Mouse (Mus musculus): ENCODE results near the gene Ccdc188.
A peak's percentile ranks its signal among the peaks of the same experiment; 100 is the strongest.

Gene Ccdc188

DNA sequence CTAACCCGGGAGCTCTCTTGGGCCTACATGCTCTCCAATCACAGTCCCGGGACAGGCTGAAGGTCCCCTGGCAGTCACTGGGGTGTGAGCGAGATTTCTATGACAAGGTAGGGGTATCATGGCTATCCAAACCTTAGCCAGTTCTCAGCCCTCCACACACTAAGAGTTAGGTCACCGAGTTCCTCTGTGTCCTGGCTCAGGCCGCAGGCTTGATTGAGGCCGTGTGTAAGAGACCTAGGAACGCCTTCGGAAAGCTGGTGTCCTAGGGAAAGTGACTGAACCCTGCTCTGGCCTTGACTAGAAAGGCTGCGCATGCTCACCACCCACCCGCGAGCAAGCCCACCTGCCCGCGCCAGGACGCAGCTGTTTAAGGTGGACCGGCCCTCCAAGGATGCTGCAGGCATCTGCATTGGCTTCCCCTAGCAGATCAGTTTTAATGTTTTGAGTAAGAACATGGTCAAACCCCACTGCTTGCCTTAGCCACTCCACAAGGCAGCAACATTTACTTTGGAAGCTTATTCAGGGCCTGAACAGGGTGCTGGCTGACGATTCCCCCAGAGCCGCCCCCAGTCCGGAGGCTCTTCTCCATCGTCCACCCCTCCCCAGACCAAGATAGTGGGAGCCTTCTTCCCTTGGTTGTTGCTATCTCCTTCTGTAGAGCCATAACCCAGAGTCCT is 17.8 kb downstream of the Ccdc188 start:
- peak; percentile 68 for DNase-seq (ENCODE audit: low spot score)

DNA sequence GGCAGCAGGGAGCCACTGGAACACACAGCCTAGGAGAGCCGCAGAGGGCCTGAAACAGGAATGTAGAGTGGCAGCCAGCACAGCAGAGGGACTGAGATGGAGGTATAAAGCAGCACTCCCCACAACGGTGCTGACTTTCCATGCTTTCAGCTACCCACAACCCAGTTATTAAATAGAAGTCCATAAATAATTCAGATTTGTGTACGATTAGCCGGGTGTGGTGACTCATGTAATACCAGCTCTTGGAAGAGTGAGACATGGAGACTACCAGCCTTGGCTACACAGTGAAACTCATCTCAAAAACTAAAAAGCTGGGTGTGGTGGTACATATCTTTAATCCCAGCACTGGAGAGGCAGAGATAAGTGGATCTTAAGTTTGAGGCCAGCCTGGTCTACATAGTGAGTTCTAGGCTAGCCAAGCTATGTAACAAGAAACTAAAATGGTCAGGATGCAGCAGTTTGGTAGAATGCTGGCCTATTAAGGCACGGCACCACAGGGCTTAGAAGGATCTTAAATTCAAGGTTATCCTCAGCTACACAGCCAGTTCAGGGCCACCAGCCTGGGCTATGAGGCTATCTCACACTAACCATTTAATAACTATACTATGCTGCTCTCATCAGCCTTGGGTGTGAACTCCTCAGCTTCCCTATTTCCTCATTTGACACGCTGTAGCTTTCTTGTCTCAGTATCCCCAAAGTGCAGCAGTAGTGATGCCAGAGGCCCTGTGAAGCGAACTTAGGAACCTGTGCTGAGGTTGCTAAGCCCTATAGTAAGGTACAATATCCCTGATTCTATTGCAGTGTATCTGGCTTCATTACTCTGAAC is 19.2 kb downstream of the Ccdc188 start:
- DNase-seq (ENCODE audit: low spot score), result no peak

DNA sequence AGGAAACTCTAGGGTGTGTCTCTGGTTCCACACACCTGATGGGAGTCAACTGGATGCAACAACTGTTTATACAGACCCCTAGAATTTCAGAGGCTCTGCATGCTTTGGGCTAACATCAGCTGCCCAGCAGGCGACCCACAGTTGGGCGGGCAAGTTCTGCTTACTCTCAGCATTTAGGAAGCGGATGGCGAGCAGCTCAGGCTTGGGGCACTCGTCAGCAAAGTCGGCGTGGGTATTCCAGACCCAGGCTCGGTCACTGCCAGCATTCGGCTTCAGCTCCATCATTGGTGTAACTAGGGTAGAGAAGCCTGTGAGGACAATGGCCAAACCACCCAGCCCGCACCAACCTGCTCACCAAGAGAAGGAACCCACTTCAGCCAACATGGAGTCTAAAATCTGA is 23.9 kb downstream of the Ccdc188 start:
- no peak for DNase-seq (ENCODE audit: low spot score)

DNA sequence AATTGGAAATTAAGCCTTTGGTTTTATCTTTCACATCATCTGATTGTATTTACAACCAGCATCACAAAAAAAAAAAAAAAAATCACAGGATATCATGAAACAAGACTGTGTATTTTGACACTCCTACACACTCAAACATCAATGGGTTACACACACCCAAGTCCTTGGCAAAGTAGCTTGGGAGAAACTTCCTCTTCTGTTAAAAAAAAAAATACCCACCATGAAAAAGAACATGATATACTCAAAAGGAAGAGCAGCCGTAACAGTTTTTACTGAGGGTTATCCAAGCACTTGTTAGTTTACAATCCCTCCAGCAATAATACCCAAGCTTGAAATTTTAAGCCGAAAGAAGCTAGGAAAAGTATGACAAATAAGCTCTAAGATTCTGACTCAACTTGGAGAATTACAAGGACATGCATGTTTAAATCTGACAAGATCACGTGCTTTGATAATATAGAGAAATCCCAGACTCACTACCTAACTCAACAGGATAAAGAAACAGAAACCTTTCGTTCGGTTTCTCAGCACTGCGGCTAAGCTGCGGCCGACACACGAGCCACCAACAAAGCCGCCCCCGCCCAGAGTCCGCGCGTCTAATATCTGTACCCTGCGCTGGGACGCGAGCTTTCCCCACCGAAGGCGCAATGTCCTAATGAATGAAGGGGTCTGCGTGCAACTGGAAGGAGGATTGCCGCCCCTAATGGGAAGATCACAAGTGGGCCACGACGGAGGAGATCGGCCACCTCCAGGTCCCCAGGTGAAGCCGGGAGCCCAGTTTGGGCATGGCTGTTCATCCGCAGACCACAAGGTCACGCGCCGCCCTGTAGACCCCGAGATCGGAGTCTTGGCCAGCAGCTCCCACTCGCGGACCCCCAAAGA is 30.1 kb downstream of the Ccdc188 start:
- DNase-seq (ENCODE audit: low spot score), result peak; percentile 11

DNA sequence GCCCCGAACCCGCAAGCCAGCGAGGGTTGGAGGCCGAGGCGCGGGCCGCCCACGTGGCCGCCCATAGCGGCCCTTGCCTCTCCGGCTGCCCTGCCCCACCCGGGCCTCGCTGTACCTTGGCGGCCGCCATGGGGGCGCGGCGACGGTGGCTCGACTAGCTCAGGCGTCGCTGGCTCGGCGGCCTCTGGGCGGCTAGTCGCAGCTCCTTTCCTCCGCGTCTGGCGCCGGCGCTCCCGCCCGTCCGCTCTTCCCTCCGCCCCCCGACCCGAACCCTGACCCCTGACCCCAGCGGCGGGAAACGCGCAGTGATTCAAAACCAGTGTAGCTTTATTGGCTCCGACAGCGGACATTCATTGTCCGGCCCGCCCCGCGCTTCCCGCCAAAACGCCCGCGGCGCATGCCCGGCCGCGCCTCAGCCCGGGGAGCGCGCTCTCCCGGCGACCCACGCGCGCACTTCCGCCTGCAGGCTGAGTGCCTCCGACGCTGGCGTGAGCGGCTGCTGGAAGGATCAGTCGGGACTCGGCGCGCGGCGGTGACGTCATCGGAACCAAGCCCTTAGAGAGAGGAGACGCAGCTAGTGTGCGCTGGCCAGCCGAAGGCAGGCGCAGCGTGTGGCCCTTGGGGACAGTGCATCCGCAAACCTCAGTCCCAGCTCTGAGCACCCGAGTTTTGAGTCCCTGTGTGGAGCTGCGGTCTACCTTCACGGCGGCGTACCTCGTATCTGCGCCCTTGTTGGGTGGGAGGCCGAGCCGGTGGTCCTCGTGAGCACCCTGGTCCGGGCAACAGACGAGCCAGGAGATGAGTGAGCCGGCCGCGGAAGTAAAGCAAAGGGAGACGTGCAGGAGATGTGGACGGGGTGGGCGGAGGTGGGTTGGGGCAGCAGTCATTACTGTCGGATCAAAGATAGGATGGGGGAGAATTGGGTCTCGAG is 31.0 kb downstream of the Ccdc188 start, which contains the start of the genes Trmt2a and Ranbp1:
Trmt2a (plus strand) TSS at position 247 of the 931 bp plus-strand sequence.
Ranbp1 (minus strand) TSS at position 300 of the 931 bp plus-strand sequence.
- peak; percentile 100 for DNase-seq (ENCODE audit: low spot score)

DNA sequence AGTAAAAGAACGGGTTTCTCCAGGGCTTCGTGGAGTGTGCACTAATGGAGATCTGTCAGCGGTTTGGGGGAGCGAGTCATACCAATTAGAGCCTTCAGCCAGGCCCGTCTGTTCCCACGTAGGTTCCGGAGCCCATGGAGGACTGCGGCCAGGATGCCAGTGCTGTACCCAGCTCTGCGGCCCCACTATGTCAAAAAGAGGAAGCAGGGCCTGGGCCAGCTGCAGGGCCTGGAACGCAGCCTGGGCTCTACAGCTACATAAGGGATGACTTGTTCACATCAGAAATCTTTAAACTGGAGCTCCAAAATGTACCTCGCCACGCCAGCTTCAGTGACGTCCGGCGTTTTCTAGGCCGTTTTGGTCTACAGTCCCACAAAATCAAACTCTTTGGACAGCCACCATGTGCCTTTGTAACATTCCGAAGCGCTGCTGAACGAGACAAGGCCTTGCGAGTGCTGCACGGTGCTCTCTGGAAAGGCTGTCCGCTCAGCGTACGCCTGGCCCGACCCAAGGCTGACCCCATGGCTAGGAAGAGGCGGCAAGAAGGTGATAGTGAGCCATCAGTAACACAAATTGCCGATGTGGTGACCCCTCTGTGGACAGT is 31.8 kb downstream of the Ccdc188 start:
- DNase-seq (ENCODE audit: low spot score), result peak; percentile 39

DNA sequence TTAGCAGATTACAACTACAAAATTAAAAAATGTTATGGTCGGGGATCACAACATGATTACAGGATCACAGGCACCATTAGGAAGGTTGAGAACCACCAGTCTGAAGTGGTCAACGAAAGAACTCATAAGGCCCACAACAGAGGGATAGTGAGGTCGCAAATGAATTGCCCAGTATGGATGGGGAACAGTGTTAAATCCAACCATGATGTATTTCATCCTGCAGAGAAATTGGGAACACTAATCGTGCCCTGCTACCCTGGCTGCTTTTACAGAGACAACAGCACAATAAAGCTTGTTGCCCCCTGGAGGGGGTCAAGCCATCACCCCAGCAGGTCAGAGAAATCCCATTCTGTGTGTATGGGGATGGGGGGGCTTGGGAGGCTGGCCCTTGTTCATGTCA is 32.6 kb downstream of the Ccdc188 start:
- DNase-seq (ENCODE audit: low spot score), result no peak

DNA sequence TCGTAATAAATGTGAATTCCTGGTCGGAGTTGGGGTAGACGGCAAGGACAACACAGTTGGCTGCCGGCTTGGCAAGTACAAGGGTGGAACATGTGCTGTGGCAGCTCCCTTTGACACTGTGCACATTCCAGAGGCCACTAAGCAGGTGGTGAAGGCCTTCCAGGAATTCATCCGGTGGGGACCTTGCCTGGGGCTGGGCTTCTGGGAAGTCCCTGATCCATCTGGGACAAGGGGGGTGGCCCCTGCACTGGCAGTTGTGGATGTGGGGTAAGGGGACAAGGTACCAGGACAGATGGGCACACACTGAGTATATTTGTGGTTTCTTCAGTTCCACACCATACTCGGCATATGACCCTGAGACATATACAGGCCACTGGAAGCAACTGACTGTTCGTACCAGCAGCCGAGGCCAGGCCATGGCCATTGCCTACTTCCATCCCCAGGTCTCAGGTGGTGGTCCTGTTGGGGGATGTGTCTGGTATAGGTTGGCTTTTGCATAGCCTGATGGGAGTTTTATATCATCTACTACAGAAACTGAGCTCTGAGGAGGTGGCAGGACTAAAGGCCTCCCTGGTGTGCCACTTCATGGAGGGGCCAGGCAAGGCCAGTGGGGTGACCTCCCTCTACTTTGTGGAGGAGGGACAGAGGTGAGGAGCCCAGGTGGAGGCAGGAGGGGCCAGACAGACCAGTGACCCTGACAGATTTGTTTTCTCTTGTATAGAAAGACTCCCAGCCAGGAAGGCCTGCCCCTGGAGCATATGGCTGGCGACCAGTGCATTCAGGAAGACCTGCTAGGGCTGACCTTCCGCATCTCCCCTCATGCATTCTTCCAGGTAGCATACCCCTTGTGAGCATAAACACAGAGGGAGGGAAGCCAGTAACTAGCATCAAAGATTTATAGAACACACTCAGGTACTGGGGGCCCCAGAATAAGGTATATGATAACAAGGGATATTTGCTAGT is 33.4 kb downstream of the Ccdc188 start:
- DNase-seq (ENCODE audit: low spot score), result no peak

DNA sequence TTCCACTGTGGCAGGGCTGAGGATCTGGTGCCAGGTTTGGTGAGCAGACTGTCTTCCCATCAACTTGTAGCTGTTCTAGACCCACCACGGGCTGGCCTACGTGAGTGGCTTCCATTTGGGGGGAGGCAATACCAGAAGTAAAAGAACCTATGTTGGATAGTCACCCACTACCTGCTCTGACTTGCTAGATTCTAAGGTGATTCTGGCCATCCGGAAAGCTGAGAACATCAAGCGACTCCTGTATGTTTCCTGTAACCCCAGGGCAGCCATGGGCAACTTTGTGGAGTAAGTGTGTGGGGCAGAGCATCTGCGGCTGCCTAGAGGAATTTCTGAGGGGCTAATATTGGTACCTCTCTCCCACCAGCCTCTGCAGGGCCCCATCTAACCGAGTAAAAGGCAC is 35.1 kb downstream of the Ccdc188 start:
- DNase-seq (ENCODE audit: low spot score), result no peak

DNA sequence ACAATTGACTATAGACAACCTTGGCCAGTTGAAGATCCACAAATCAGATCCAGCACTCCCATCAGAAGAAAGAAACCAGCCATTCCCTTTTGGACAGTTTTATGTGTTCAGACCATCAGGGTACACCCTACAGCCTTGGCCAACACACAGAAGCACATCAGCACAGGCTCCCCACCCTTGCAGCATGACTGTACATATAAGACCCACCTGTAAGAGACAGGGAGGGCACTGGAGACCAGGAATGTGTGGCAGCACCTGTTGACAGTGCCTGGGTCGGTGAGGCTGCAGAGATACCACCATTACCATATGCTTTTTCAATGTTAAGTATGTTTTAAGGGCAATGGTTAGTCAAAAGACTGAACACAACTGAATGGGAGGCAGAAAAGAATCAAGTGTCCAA is 36.2 kb downstream of the Ccdc188 start:
- DNase-seq (ENCODE audit: low spot score), result no peak

DNA sequence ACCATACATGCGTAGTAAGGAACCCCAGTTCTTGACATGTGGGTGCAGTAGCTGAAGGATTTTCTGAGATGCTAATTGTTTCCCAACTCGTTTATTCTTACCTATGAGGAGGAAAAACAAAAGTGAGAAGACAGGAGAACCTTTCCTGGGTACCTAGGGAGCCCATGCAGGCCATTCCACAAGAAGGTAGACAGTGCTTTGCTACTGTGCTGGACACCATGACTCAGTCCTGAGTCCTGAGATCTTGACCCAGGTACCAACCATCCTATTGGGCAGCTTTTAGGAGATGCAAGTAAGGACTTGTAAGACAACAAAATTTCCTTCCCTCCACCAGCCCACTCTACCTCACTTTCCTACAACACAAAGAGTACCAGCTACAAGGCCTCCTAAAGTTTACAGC is 40.5 kb downstream of the Ccdc188 start, which contains the start of gene Gm49776:
Gm49776 (minus strand) TSS at position 101 of the 400 bp plus-strand sequence.
- no peak for DNase-seq (ENCODE audit: low spot score)

DNA sequence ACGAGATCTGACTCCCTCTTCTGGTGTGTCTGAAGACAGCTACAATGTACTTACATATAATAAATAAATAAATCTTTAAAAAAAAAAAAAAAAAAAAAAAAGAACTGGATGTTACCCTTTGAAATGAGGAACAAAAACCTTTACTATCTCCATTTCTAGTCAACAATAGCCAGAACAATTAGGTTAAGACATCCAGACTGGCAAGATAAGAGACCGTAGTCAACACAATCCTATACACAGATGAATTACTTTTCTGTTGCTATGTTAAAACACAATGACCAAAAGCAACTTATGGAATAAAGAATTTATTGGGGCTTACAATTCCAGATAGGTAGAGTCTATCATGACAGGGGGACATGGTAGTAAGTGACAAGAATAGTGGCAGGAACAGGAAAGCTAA is 47.3 kb downstream of the Ccdc188 start:
- DNase-seq (ENCODE audit: low spot score), result no peak

DNA sequence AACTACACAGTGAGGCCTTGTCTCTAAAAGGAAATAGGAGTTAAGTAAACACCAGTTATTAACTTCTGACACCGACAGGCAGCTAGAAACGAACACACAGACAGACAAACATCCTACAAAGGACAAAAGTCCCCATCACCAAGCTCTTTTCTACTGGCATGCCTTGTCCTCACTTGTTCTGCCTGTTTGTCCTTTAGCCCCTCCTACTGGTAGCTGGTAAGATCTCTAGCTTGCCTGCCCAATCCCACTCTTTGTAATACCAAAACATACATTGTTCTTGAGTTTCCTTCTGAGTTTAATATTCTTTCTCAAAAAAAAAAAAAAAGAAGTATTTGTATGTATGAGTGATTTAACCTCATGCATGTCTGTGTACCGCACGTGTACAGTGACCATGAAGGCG is 50.5 kb downstream of the Ccdc188 start:
- DNase-seq (ENCODE audit: low spot score), result no peak

Measured in urinary bladder, postnatal 14 days (tissue).